9 mouse cellular contexts compared by ENCODE assay signal in genomic region chr6:71156674-71157326, GRCm38 (mm10). TPM values are rescaled to one million over a fixed set of nuclear protein-coding genes. Genes with fewer than 3 reads are reported as not detected.
DNase-seq lines count a peak whose midpoint lies in the region; ATAC-seq and TF ChIP-seq lines count a peak whose summit lies in the region.
"Had no signal": no experiment of that assay in that cellular context is flagged by ENCODE, and none has a peak within 500 bp of the region (broad histone marks: within the 10 kb centered on the region; RNA-seq: fewer than 3 reads in every experiment).

No protein-coding gene starts in this region.

- no peaks in the 10 kb centered on the region for H3K9me3 ChIP-seq in neural tube, embryonic 15.5 days (replicated peaks)
- H3K9me3 ChIP-seq in limb, embryonic 11.5 days (ENCODE audit: control insufficient read depth, low read length) = no peaks in the 10 kb centered on the region
- H3K9me3 ChIP-seq: lung, embryonic 15.5 days had no signal

- H3K36me3 ChIP-seq in neural tube, embryonic 15.5 days = no peaks in the 10 kb centered on the region
- no peaks in the 10 kb centered on the region for H3K36me3 ChIP-seq in limb, embryonic 11.5 days (ENCODE audit: control insufficient read depth, insufficient read depth, low read length)
- H3K36me3 ChIP-seq: lung, embryonic 15.5 days had no signal

- no peak overlapping the region for H3K9ac ChIP-seq in neural tube, embryonic 15.5 days (replicated peaks)
- no peak overlapping the region for H3K9ac ChIP-seq in limb, embryonic 11.5 days (ENCODE audit: low read length)
- H3K9ac ChIP-seq: lung, embryonic 15.5 days had no signal

- H3K4me1 ChIP-seq in cerebellum, adult 2 months (ENCODE audit: control insufficient read depth, insufficient read depth, low read length) = no peaks in the 10 kb centered on the region
- H3K4me1 ChIP-seq in neural tube, embryonic 15.5 days = no peaks in the 10 kb centered on the region
- no peaks in the 10 kb centered on the region for H3K4me1 ChIP-seq in limb, embryonic 11.5 days (ENCODE audit: control insufficient read depth, insufficient read depth, low read length)
- H3K4me1 ChIP-seq: lung, embryonic 15.5 days had no signal

- H3K4me3 ChIP-seq in cerebellum, adult 2 months (replicated peaks; ENCODE audit: insufficient read depth, low read depth, low read length) = no peak overlapping the region
- H3K4me3 ChIP-seq in neural tube, embryonic 15.5 days (replicated peaks) = no peak overlapping the region
- H3K4me3 ChIP-seq in limb, embryonic 11.5 days (ENCODE audit: low read depth, low read length) = no peak overlapping the region
- H3K4me3 ChIP-seq: lung, embryonic 15.5 days had no signal

- H3K27ac ChIP-seq in cerebellum, adult 2 months (ENCODE audit: insufficient read depth, low read length) = no peak overlapping the region
- H3K27ac ChIP-seq in neural tube, embryonic 15.5 days (replicated peaks) = no peak overlapping the region
- no peak overlapping the region for H3K27ac ChIP-seq in limb, embryonic 11.5 days (replicated peaks; ENCODE audit: low read depth, low read length)
- H3K27ac ChIP-seq: lung, embryonic 15.5 days had no signal

- WGBS in cerebellum, adult 2 months = 69% methylated on average over 5 of the region's 5 CpGs
- WGBS in neural tube, embryonic 15.5 days = 71% methylated on average over 5 of the region's 5 CpGs
- WGBS in limb, embryonic 11.5 days = 78% methylated on average over 5 of the region's 5 CpGs

- TF ChIP-seq POLR2A in cerebellum, adult 2 months (IDR thresholded peaks at IDR 0.05; ENCODE audit: borderline replicate concordance, insufficient read depth, low read length) = no peak

- no peak for ATAC-seq in cerebellum, adult (ENCODE audit: insufficient number of reproducible peaks, low FRiP score, low TSS enrichment)
- no peak for ATAC-seq in neural tube, embryonic 15.5 days (ENCODE audit: low FRiP score)
- no peak for ATAC-seq in limb, embryonic 11.5 days (ENCODE audit: insufficient number of reproducible peaks, low FRiP score, low TSS enrichment, low read depth)

- no peaks in the 10 kb centered on the region for H3K27me3 ChIP-seq in cerebellum, adult 2 months (ENCODE audit: control insufficient read depth, insufficient read depth, low read length)
- no peaks in the 10 kb centered on the region for H3K27me3 ChIP-seq in neural tube, embryonic 15.5 days (replicated peaks)
- no peaks in the 10 kb centered on the region for H3K27me3 ChIP-seq in limb, embryonic 11.5 days (ENCODE audit: control insufficient read depth, insufficient read depth, low read length)
- H3K27me3 ChIP-seq: lung, embryonic 15.5 days had no signal

- TF ChIP-seq CTCF in cerebellum, adult 2 months (IDR thresholded peaks at IDR 0.05; ENCODE audit: borderline replicate concordance, insufficient read depth, low read depth, low read length) = 0 out of 2 replicates have a peak, but pooled peaks have one; percentile 14

- no peak overlapping the region for H3K4me2 ChIP-seq in neural tube, embryonic 15.5 days
- no peak overlapping the region for H3K4me2 ChIP-seq in limb, embryonic 11.5 days (ENCODE audit: low read depth, severe bottlenecking)
- H3K4me2 ChIP-seq: lung, embryonic 15.5 days had no signal

- DNase-seq in cerebellum, adult 2 months = no peak
- peak; percentile 39 for DNase-seq in neural tube, embryonic 10.5 days (ENCODE audit: extremely low spot score, low spot score)
- DNase-seq in limb, embryonic 11.5 days (ENCODE audit: low spot score) = peak; percentile 65
- DNase-seq in thymus, postnatal 4 days = peak; percentile 70
- no peak for DNase-seq in spleen, postnatal 4 days (ENCODE audit: low spot score in 2 of 2)
- DNase-seq in layer of hippocampus, postnatal 25 days (ENCODE audit: extremely low spot score in 1 of 2, low spot score in 1 of 2) = no peak

RNA-seq across cellular contexts. Expression of gene Thnsl2, which starts 12.6 kb away (rescaled TPM):
- 6.5 and 6.6 TPM in 2 replicates for polyA plus RNA-seq in cerebellum, adult 2 months (2012; rRNA removed)
- 4.7 and 8.0 TPM in 2 replicates for polyA plus RNA-seq in neural tube, embryonic 15.5 days (2015; fragmentation: Nextera tagmentation; extraction: Ambion mirVana)
- 5.3 TPM in 2 replicates for polyA plus RNA-seq in limb, embryonic 11.5 days (2014; fragmentation: Nextera tagmentation; extraction: Ambion mirVana)
- total RNA-seq in layer of hippocampus, postnatal 25 days (2021) = 1 to 10 TPM; 3.7 TPM

RNA-seq across cellular contexts. Expression of gene Fabp1, which starts 42.8 kb away (rescaled TPM):
- not detected in 2 replicates for polyA plus RNA-seq in cerebellum, adult 2 months (2012; rRNA removed)
- polyA plus RNA-seq in neural tube, embryonic 15.5 days (2015; fragmentation: Nextera tagmentation; extraction: Ambion mirVana) = 5.9 TPM in 1 of 2 replicates, not detected in the other
- polyA plus RNA-seq in limb, embryonic 11.5 days (2014; fragmentation: Nextera tagmentation; extraction: Ambion mirVana) = 0.29 TPM in 1 of 2 replicates, not detected in the other
- not detected for total RNA-seq in layer of hippocampus, postnatal 25 days (2021)

Comparison
In these comparisons a context has a peak if more than half of its experiments do, and no peak if none do; other contexts are left out.
1. DNase-seq: peak in neural tube, embryonic 10.5 days (single experiment), limb, embryonic 11.5 days (single experiment) and thymus, postnatal 4 days (single experiment); none in cerebellum, adult 2 months (0 of 2), spleen, postnatal 4 days (0 of 2) and layer of hippocampus, postnatal 25 days (0 of 2).